Mouse (Mus musculus): ENCODE data around the gene Tmem258.

- TF ChIP-seq HCFC1 (IDR thresholded peaks at IDR 0.05; ENCODE audit: borderline replicate concordance, insufficient read depth, low read length) (no peak), MAFK (IDR thresholded peaks at IDR 0.05; ENCODE audit: insufficient read depth, low read depth, low read length) (no peak), CHD2 (IDR thresholded peaks at IDR 0.05; ENCODE audit: low read depth, low read length) (no peak), ZNF384 (IDR thresholded peaks at IDR 0.05; ENCODE audit: low read depth, low read length) (no peak), ZC3H11A (IDR thresholded peaks at IDR 0.05; ENCODE audit: borderline replicate concordance, low read depth, low read length) (no peak)
These were observed 22.6 kb upstream of the Tmem258 start for GRCm38 (mm10) chr19:10181225-10181624.

Data from ES-E14 (cell line).